Mouse (Mus musculus) cerebellum, postnatal 25 days (tissue): ENCODE results near the gene Gm6899.

Experiments used
- DNase-seq, 2 experiments: peaks; one replicate each; pipeline ENCODE4 v3.0.0; 2021; ENCODE audit warnings: mixed read lengths in 2 of 2

Gm6899 gene

GRCm38 (mm10) chr11:26593061-26594059 is at the start of gene Gm6899, which contains the start of gene Vrk2:
TSS of gene Gm6899 (plus strand) at chr11:26593241.
TSS of gene Vrk2 (minus strand) at chr11:26593999.
- DNase-seq: peak; percentile 37 to 50

- DNase-seq: no peak
Measured at GRCm38 (mm10) chr11:26551551-26551950, 41.5 kb upstream of the Gm6899 start.

- peak; percentile 7 to 13 for DNase-seq
Measured at GRCm38 (mm10) chr11:26585409-26586366, 7.4 kb upstream of the Gm6899 start.

GRCm38 (mm10) chr11:26586367-26587183 is 6.5 kb upstream of the Gm6899 start:
- peak; percentile 73 to 80 for DNase-seq

- no peak for DNase-seq
Measured at GRCm38 (mm10) chr11:26587184-26587524, 5.9 kb upstream of the Gm6899 start.

GRCm38 (mm10) chr11:26592395-26593053 is 517 bp upstream of the Gm6899 start:
- no peak for DNase-seq

- no peak for DNase-seq
Measured at GRCm38 (mm10) chr11:26594487-26594886, 1.4 kb downstream of the Gm6899 start.

- DNase-seq: no peak
Measured at GRCm38 (mm10) chr11:26596186-26596585, 3.1 kb downstream of the Gm6899 start.

- no peak for DNase-seq
Measured at GRCm38 (mm10) chr11:26597145-26597544, 4.1 kb downstream of the Gm6899 start.

GRCm38 (mm10) chr11:26597761-26598160 is 4.7 kb downstream of the Gm6899 start:
- DNase-seq: no peak

GRCm38 (mm10) chr11:26598876-26599275 is 5.8 kb downstream of the Gm6899 start:
- no peak for DNase-seq

GRCm38 (mm10) chr11:26600692-26601091 is 7.7 kb downstream of the Gm6899 start:
- DNase-seq: no peak

- no peak for DNase-seq
Measured at GRCm38 (mm10) chr11:26601571-26602175, 8.6 kb downstream of the Gm6899 start.

- no peak for DNase-seq
Measured at GRCm38 (mm10) chr11:26604061-26604655, 11.1 kb downstream of the Gm6899 start.

- no peak for DNase-seq
Measured at GRCm38 (mm10) chr11:26608795-26609194, 15.8 kb downstream of the Gm6899 start.

- no peak for DNase-seq
Measured at GRCm38 (mm10) chr11:26618475-26619223, 25.6 kb downstream of the Gm6899 start.

GRCm38 (mm10) chr11:26622727-26623126 is 29.7 kb downstream of the Gm6899 start:
- DNase-seq: no peak

- DNase-seq: no peak
Measured at GRCm38 (mm10) chr11:26636239-26636638, 43.2 kb downstream of the Gm6899 start.

- DNase-seq: no peak
Measured at GRCm38 (mm10) chr11:26640314-26640785, 47.3 kb downstream of the Gm6899 start.

GRCm38 (mm10) chr11:26642141-26642540 is 49.1 kb downstream of the Gm6899 start:
- DNase-seq: no peak
